Mouse (Mus musculus): ENCODE results near the gene Neurl4. TPM values are rescaled to one million over a fixed set of nuclear protein-coding genes. Genes with fewer than 3 reads are reported as not detected.
"Not testable (repeated sequence)": the region's sequence is repeated elsewhere in the genome, so short reads cannot be mapped to it uniquely, and the experiment has no call there.

The Neurl4 gene
- total and polyA plus RNA-seq, 3 experiments = 31.5 to 47.1 (median 42.6) TPM

DNA sequence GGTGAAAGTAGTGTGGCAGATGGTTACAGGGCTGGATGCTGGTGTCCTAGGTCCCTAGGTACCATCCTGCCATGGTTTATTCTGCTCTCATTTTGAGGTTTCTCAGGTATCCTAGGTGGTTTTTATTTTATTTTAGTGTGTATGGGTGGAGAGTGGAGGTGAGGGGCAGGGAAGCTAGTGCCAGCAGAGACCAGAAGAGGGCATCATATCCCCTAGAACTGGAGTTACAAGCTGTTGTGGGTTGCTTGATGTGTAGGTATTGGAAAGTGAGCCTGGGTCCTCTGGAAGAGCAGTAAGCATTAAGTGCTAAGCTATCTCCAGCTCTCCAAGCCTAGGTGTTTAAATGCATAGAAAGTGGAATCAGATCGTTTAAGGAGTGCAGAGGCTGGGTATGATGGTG lies 51.4 kb downstream of the Neurl4 start:
- no peak for DNase-seq
- no peaks in the 10 kb centered on the region for H3K36me3 ChIP-seq (ENCODE audit: control insufficient read depth, insufficient read depth, low read length)
- 28% methylated on average over 1 of the region's 1 CpGs for WGBS
- H3K9ac ChIP-seq (ENCODE audit: low read depth, low read length) = no peak overlapping the region
- intact Hi-C loops (cut with DNase I) = no loop called here
- no peaks in the 10 kb centered on the region for H3K79me2 ChIP-seq (replicated peaks; ENCODE audit: control insufficient read depth, insufficient read depth, low read length)
- no peak overlapping the region for H3K27ac ChIP-seq
- TF ChIP-seq EP300 (IDR thresholded peaks at IDR 0.05; ENCODE audit: insufficient read depth, low read depth, low read length) (no peak), CTCF (IDR thresholded peaks at IDR 0.05) (peak; percentile 11; the same call in 1 of the 2 replicates)
- no peak overlapping the region for H3K4me3 ChIP-seq
- H3K27me3 ChIP-seq (ENCODE audit: control insufficient read depth, insufficient read depth, low read length) = no peaks in the 10 kb centered on the region
- H3K4me1 ChIP-seq (ENCODE audit: control insufficient read depth, insufficient read depth, low read length) = no peaks in the 10 kb centered on the region; the same call in 1 of the 2 replicates

DNA sequence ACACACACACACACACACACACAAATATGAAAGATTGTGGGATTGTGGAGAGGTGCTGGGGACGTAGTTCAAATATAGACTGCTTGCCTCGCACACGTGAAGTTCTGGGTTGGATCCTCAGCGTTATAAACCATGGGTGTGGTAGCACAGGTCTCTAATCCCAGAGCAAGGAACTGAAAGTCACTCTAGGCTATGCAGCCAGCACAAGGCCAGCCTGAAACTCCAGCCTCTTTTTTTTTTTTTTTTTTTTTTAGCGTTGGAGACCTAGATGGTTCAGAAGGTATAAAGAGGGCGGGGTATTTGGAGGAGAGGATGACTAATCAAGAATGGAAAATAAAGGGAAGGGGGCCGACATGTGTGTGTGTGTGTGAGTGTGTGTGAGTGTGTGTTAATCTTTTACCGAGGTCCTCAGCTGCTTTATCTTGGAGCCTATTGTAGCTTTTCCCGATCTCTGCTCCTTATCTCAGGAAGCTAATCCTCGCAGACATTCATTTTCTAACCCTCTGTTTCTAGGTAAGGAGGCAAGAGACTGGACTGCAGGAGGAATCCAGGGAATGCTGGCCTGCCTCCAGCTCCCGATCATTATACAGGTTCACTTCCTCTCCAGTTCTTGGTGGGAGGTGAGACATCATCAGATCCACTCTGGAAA lies 52.5 kb downstream of the Neurl4 start:
- WGBS = 23% methylated on average over 11 of the region's 11 CpGs
- intact Hi-C loops (cut with DNase I) = no loop called here
- no peaks in the 10 kb centered on the region for H3K79me2 ChIP-seq (replicated peaks; ENCODE audit: control insufficient read depth, insufficient read depth, low read length)
- DNase-seq = no peak
- H3K36me3 ChIP-seq (ENCODE audit: control insufficient read depth, insufficient read depth, low read length) = no peaks in the 10 kb centered on the region
- H3K27ac ChIP-seq = no peak overlapping the region
- no peaks in the 10 kb centered on the region for H3K27me3 ChIP-seq (ENCODE audit: control insufficient read depth, insufficient read depth, low read length)
- no peaks in the 10 kb centered on the region; the same call in 1 of the 2 replicates for H3K4me1 ChIP-seq (ENCODE audit: control insufficient read depth, insufficient read depth, low read length)
- H3K9ac ChIP-seq (ENCODE audit: low read depth, low read length) = no peak overlapping the region
- H3K4me3 ChIP-seq = no peak overlapping the region
- TF ChIP-seq CTCF (IDR thresholded peaks at IDR 0.05) (no peak), POLR2A (IDR thresholded peaks at IDR 0.05; ENCODE audit: insufficient read depth, low read depth, low read length) (no peak), EP300 (IDR thresholded peaks at IDR 0.05; ENCODE audit: insufficient read depth, low read depth, low read length) (no peak)

GRCm38 (mm10) chr11:69955618-69956017 lies 54.7 kb downstream of the Neurl4 start:
- H3K79me2 ChIP-seq (replicated peaks; ENCODE audit: control insufficient read depth, insufficient read depth, low read length); H3K36me3 ChIP-seq (ENCODE audit: control insufficient read depth, insufficient read depth, low read length); intact Hi-C loops (cut with DNase I); H3K4me1 ChIP-seq (ENCODE audit: control insufficient read depth, insufficient read depth, low read length); H3K27me3 ChIP-seq (ENCODE audit: control insufficient read depth, insufficient read depth, low read length); DNase-seq; H3K27ac ChIP-seq; H3K9ac ChIP-seq (ENCODE audit: low read depth, low read length); H3K4me3 ChIP-seq: not testable (repeated sequence)
- WGBS = 75% methylated on average over 4 of the region's 4 CpGs

- TF ChIP-seq EP300 (IDR thresholded peaks at IDR 0.05; ENCODE audit: insufficient read depth, low read depth, low read length) (no peak), POLR2A (IDR thresholded peaks at IDR 0.05; ENCODE audit: insufficient read depth, low read depth, low read length) (no peak), CTCF (IDR thresholded peaks at IDR 0.05) (peak; percentile 22; the same call in 1 of the 2 replicates)
- H3K27ac ChIP-seq = no peak overlapping the region
- 79% methylated on average over 1 of the region's 1 CpGs for WGBS
- H3K36me3 ChIP-seq (ENCODE audit: control insufficient read depth, insufficient read depth, low read length) = no peaks in the 10 kb centered on the region
- H3K79me2 ChIP-seq (replicated peaks; ENCODE audit: control insufficient read depth, insufficient read depth, low read length) = no peaks in the 10 kb centered on the region
- no peaks in the 10 kb centered on the region for H3K4me1 ChIP-seq (ENCODE audit: control insufficient read depth, insufficient read depth, low read length)
- DNase-seq = no peak
- no peaks in the 10 kb centered on the region for H3K27me3 ChIP-seq (ENCODE audit: control insufficient read depth, insufficient read depth, low read length)
- H3K9ac ChIP-seq (ENCODE audit: low read depth, low read length) = no peak overlapping the region
- intact Hi-C loops (cut with DNase I) = no loop called here
- H3K4me3 ChIP-seq = no peak overlapping the region
Observed at GRCm38 (mm10) chr11:69956218-69956617, 55.3 kb downstream of the Neurl4 start.

DNA sequence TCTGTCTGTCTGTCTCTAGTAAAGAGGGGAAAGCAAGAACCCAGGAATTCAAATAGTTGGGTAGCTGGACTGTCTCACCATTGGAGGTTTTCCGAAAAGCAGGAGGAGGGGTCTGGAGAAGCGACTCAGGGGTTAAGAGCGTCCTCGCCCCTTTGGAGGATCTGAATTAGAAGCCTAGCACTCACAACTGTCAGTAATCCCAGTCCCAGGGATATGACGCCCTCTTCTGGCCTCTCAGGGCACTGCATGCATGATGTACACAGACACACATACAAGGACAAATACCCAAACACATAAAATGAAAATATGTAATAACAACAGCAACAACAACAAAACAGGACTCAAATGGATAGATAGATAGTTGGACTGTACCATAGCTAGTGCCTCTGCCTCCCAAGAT lies 59.7 kb downstream of the Neurl4 start:
- intact Hi-C loops (cut with DNase I) = no loop called here
- no peaks in the 10 kb centered on the region for H3K36me3 ChIP-seq (ENCODE audit: control insufficient read depth, insufficient read depth, low read length)
- no peak for TF ChIP-seq POLR2A (IDR thresholded peaks at IDR 0.05; ENCODE audit: insufficient read depth, low read depth, low read length)
- TF ChIP-seq EP300 (IDR thresholded peaks at IDR 0.05; ENCODE audit: insufficient read depth, low read depth, low read length) = no peak
- TF ChIP-seq CTCF (IDR thresholded peaks at IDR 0.05) = peak; percentile 34
- no peak overlapping the region for H3K27ac ChIP-seq
- WGBS = 32% methylated on average over 5 of the region's 5 CpGs
- no peak overlapping the region for H3K9ac ChIP-seq (ENCODE audit: low read depth, low read length)
- H3K4me1 ChIP-seq (ENCODE audit: control insufficient read depth, insufficient read depth, low read length) = no peaks in the 10 kb centered on the region
- no peak for DNase-seq
- H3K4me3 ChIP-seq = no peak overlapping the region
- H3K79me2 ChIP-seq (replicated peaks; ENCODE audit: control insufficient read depth, insufficient read depth, low read length) = no peaks in the 10 kb centered on the region
- peaks cover 7% of the 10 kb centered on the region for H3K27me3 ChIP-seq (ENCODE audit: control insufficient read depth, insufficient read depth, low read length)

GRCm38 (mm10) chr11:69961841-69962240 lies 61.0 kb downstream of the Neurl4 start:
- TF ChIP-seq EP300 (IDR thresholded peaks at IDR 0.05; ENCODE audit: insufficient read depth, low read depth, low read length) = no peak
- TF ChIP-seq CTCF (IDR thresholded peaks at IDR 0.05) = no peak
- TF ChIP-seq POLR2A (IDR thresholded peaks at IDR 0.05; ENCODE audit: insufficient read depth, low read depth, low read length) = no peak
- Histone ChIP-seq H3K36me3 (ENCODE audit: control insufficient read depth, insufficient read depth, low read length) (no peaks in the 10 kb centered on the region), H3K4me1 (ENCODE audit: control insufficient read depth, insufficient read depth, low read length) (peaks cover under 1% of the 10 kb centered on the region; the same call in 1 of the 2 replicates), H3K79me2 (replicated peaks; ENCODE audit: control insufficient read depth, insufficient read depth, low read length) (no peaks in the 10 kb centered on the region), H3K9ac (ENCODE audit: low read depth, low read length) (no peak overlapping the region), H3K27me3 (ENCODE audit: control insufficient read depth, insufficient read depth, low read length) (peaks cover 11% of the 10 kb centered on the region), H3K27ac (no peak overlapping the region), H3K4me3 (no peak overlapping the region)
- DNase-seq = no peak
- 36% methylated on average over 5 of the region's 5 CpGs for WGBS
- intact Hi-C loops (cut with DNase I) = no loop called here

Small RNA genes within 50 kb of the gene (microRNA-seq; reads per million reads assigned to microRNA genes)
- gene Mir6924 = 0 to 0.56 reads per million in 2 experiments

Other genes starting within 250 kb of the Neurl4 start
Only the 30 nearest of the 40 such genes appear.
- 10 to 100 TPM; 25.3 to 30.4 TPM for gene Polr2a, start 142.4 kb upstream of the Neurl4 start, total RNA-seq (2021)
- gene Polr2a, start 142.4 kb upstream of the Neurl4 start, polyA plus RNA-seq (2012; rRNA removed) = 15.6 and 20.2 TPM in 2 replicates
- not detected for gene Slc35g3, start 139.1 kb upstream of the Neurl4 start, total RNA-seq (2021)
- 0.35 TPM in 1 of 2 replicates, not detected in the other for gene Slc35g3, start 139.1 kb upstream of the Neurl4 start, polyA plus RNA-seq (2012; rRNA removed)
- 10 to 100 TPM; 42.9 to 47.9 TPM for gene Zbtb4, start 135.2 kb upstream of the Neurl4 start, total RNA-seq (2021)
- 19.8 and 25.4 TPM in 2 replicates for gene Zbtb4, start 135.2 kb upstream of the Neurl4 start, polyA plus RNA-seq (2012; rRNA removed)
- gene Chrnb1, start 105.1 kb upstream of the Neurl4 start, total RNA-seq (2021) = 1 to 10 TPM; 4.1 TPM
- gene Chrnb1, start 105.1 kb upstream of the Neurl4 start, polyA plus RNA-seq (2012; rRNA removed) = 10.3 and 16.4 TPM in 2 replicates
- gene Fgf11, start 99.2 kb upstream of the Neurl4 start, total RNA-seq (2021) = 1 to 10 TPM; 1.9 to 2.5 TPM
- 3.3 and 4.3 TPM in 2 replicates for gene Fgf11, start 99.2 kb upstream of the Neurl4 start, polyA plus RNA-seq (2012; rRNA removed)
- under 1 TPM; 0.25 to 0.29 TPM for gene Tmem102, start 95.4 kb upstream of the Neurl4 start, total RNA-seq (2021)
- gene Tmem102, start 95.4 kb upstream of the Neurl4 start, polyA plus RNA-seq (2012; rRNA removed) = 0.44 and 0.47 TPM in 2 replicates
- gene Gm39566, start 85.8 kb upstream of the Neurl4 start, total RNA-seq (2021) = not detected
- gene Gm39566, start 85.8 kb upstream of the Neurl4 start, polyA plus RNA-seq (2012; rRNA removed) = 0.02 and 0.09 TPM in 2 replicates
- not detected for gene Spem2, start 82.6 kb upstream of the Neurl4 start, total RNA-seq (2021)
- gene Spem2, start 82.6 kb upstream of the Neurl4 start, polyA plus RNA-seq (2012; rRNA removed) = 0.15 and 0.20 TPM in 2 replicates
- gene Spem1, start 78.9 kb upstream of the Neurl4 start, total RNA-seq (2021) = not detected
- gene Spem1, start 78.9 kb upstream of the Neurl4 start, polyA plus RNA-seq (2012; rRNA removed) = 0.23 and 0.32 TPM in 2 replicates
- 1 to 10 TPM; 3.4 to 5.0 TPM for gene Nlgn2, start 63.3 kb upstream of the Neurl4 start, total RNA-seq (2021)
- 6.0 and 6.7 TPM in 2 replicates for gene Nlgn2, start 63.3 kb upstream of the Neurl4 start, polyA plus RNA-seq (2012; rRNA removed)
- gene Tmem256, start 62.6 kb upstream of the Neurl4 start, total RNA-seq (2021) = 100 to 1,000 TPM; 214 to 254 TPM
- 308 and 350 TPM in 2 replicates for gene Tmem256, start 62.6 kb upstream of the Neurl4 start, polyA plus RNA-seq (2012; rRNA removed)
- gene Plscr3, start 54.7 kb upstream of the Neurl4 start, total RNA-seq (2021) = 10 to 100 TPM; 21.2 to 22.4 TPM
- gene Plscr3, start 54.7 kb upstream of the Neurl4 start, polyA plus RNA-seq (2012; rRNA removed) = 45.3 and 48.3 TPM in 2 replicates
- gene Tnk1, start 42.3 kb upstream of the Neurl4 start, total RNA-seq (2021) = not detected
- 0.20 and 0.68 TPM in 2 replicates for gene Tnk1, start 42.3 kb upstream of the Neurl4 start, polyA plus RNA-seq (2012; rRNA removed)
- gene Tmem95, start 23.1 kb upstream of the Neurl4 start, total RNA-seq (2021) = not detected
- not detected in 2 replicates for gene Tmem95, start 23.1 kb upstream of the Neurl4 start, polyA plus RNA-seq (2012; rRNA removed)
- gene Kctd11, start 19.7 kb upstream of the Neurl4 start, total RNA-seq (2021) = 1 to 10 TPM; 2.3 to 2.6 TPM
- 2.9 TPM in 2 replicates for gene Kctd11, start 19.7 kb upstream of the Neurl4 start, polyA plus RNA-seq (2012; rRNA removed)
- gene Acap1, start 5.5 kb upstream of the Neurl4 start, total RNA-seq (2021) = 1 to 10 TPM in 1 of 2 experiments, under 1 TPM in 1; 0.65 to 1.1 TPM
- 1.7 and 3.3 TPM in 2 replicates for gene Acap1, start 5.5 kb upstream of the Neurl4 start, polyA plus RNA-seq (2012; rRNA removed)
- gene 2810408A11Rik, start 85 bp upstream of the Neurl4 start, total RNA-seq (2021) = under 1 TPM; 0.23 to 0.34 TPM
- gene 2810408A11Rik, start 85 bp upstream of the Neurl4 start, polyA plus RNA-seq (2012; rRNA removed) = 0.15 and 0.41 TPM in 2 replicates
- 10 to 100 TPM; 27.2 to 28.4 TPM for gene Gps2, start 12.8 kb downstream of the Neurl4 start, total RNA-seq (2021)
- 53.9 and 63.9 TPM in 2 replicates for gene Gps2, start 12.8 kb downstream of the Neurl4 start, polyA plus RNA-seq (2012; rRNA removed)
- gene Eif5a, start 20.9 kb downstream of the Neurl4 start, total RNA-seq (2021) = 100 to 1,000 TPM; 397 to 444 TPM
- 360 and 540 TPM in 2 replicates for gene Eif5a, start 20.9 kb downstream of the Neurl4 start, polyA plus RNA-seq (2012; rRNA removed)
- 10 to 100 TPM; 16.7 to 22.6 TPM for gene Ybx2, start 34.7 kb downstream of the Neurl4 start, total RNA-seq (2021)
- 64.2 and 66.2 TPM in 2 replicates for gene Ybx2, start 34.7 kb downstream of the Neurl4 start, polyA plus RNA-seq (2012; rRNA removed)
- gene Slc2a4, start 47.1 kb downstream of the Neurl4 start, total RNA-seq (2021) = 100 to 1,000 TPM; 363 to 456 TPM
- 516 and 737 TPM in 2 replicates for gene Slc2a4, start 47.1 kb downstream of the Neurl4 start, polyA plus RNA-seq (2012; rRNA removed)
- gene Cldn7, start 63.7 kb downstream of the Neurl4 start, total RNA-seq (2021) = not detected
- gene Cldn7, start 63.7 kb downstream of the Neurl4 start, polyA plus RNA-seq (2012; rRNA removed) = 0.50 and 3.5 TPM in 2 replicates
- 100 to 1,000 TPM; 143 to 144 TPM for gene Ctdnep1, start 80.1 kb downstream of the Neurl4 start, total RNA-seq (2021)
- gene Ctdnep1, start 80.1 kb downstream of the Neurl4 start, polyA plus RNA-seq (2012; rRNA removed) = 138 and 190 TPM in 2 replicates
- 10 to 100 TPM; 39.0 to 42.2 TPM for gene Elp5, start 81.4 kb downstream of the Neurl4 start, total RNA-seq (2021)
- gene Elp5, start 81.4 kb downstream of the Neurl4 start, polyA plus RNA-seq (2012; rRNA removed) = 61.6 and 78.5 TPM in 2 replicates
- gene Gabarap, start 90.1 kb downstream of the Neurl4 start, total RNA-seq (2021) = 100 to 1,000 TPM; 284 to 340 TPM
- gene Gabarap, start 90.1 kb downstream of the Neurl4 start, polyA plus RNA-seq (2012; rRNA removed) = 469 and 750 TPM in 2 replicates
- gene Phf23, start 94.7 kb downstream of the Neurl4 start, total RNA-seq (2021) = 10 to 100 TPM; 18.1 to 22.8 TPM
- 11.5 and 17.6 TPM in 2 replicates for gene Phf23, start 94.7 kb downstream of the Neurl4 start, polyA plus RNA-seq (2012; rRNA removed)
- 1 to 10 TPM; 4.1 to 4.9 TPM for gene Dvl2, start 99.5 kb downstream of the Neurl4 start, total RNA-seq (2021)
- 6.1 and 7.4 TPM in 2 replicates for gene Dvl2, start 99.5 kb downstream of the Neurl4 start, polyA plus RNA-seq (2012; rRNA removed)
- gene Acadvl, start 114.3 kb downstream of the Neurl4 start, total RNA-seq (2021) = 1,000 to 10,000 TPM; 1,139 to 1,355 TPM
- gene Acadvl, start 114.3 kb downstream of the Neurl4 start, polyA plus RNA-seq (2012; rRNA removed) = 701 and 889 TPM in 2 replicates
- 1 to 10 TPM; 5.2 to 5.7 TPM for gene Dlg4, start 115.9 kb downstream of the Neurl4 start, total RNA-seq (2021)
- 6.9 and 9.8 TPM in 2 replicates for gene Dlg4, start 115.9 kb downstream of the Neurl4 start, polyA plus RNA-seq (2012; rRNA removed)
- gene Asgr1, start 153.0 kb downstream of the Neurl4 start, total RNA-seq (2021) = not detected
- gene Asgr1, start 153.0 kb downstream of the Neurl4 start, polyA plus RNA-seq (2012; rRNA removed) = 0.50 TPM in 1 of 2 replicates, not detected in the other